Mouse (Mus musculus) heart, postnatal 14 days (tissue): Measurements from ENCODE around the gene Olfr148. TPM values are rescaled to one million over a fixed set of nuclear protein-coding genes. Genes with fewer than 3 reads are reported as not detected.

Experiments
- DNase-seq, 2 experiments: peaks; one replicate each; pipeline ENCODE4 v3.0.0; 2021 to 2022
- intact Hi-C: fragments of 180-260 bp; cut with DNase I; formaldehyde crosslinking; loops from one replicate; pipeline ENCODE4 v1.15.1; 2025
- long read RNA-seq, 2 experiments: library from polyadenylated mRNA; stranded (forward); transcript quantifications; one replicate each; pipeline ENCODE4 v2.0.0; 2021
- total RNA-seq, 2 experiments: library from RNA; stranded (reverse); gene quantifications; 2 replicates each; pipeline ENCODE4 v1.2.3; 2021

The Olfr148 gene
- total RNA-seq = not detected
- long read RNA-seq, experiment 1 = 0 reads
- long read RNA-seq, experiment 2 = 0 reads

DNA sequence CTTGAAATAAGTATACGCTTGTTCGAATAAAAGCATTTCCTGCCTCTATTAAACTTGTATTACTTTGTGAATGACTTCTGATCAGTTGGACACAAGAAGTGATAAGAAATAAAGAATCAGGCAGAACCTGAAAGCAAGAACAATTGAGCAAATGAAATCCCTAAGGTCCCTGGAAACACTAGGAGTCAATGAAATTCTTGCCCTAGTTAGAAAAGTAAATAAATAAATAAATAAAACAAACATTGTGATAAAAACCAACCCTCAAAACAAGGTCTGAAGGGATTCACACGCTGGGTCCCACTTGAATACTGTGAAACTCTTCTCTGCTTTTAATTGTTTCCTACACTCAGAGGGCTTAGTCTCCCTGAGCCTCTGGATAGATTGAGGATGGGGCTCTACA is at the start of gene Olfr148:
Olfr148 (plus strand) TSS at position 301 of the 400 bp plus-strand sequence.
- intact Hi-C loops = no loop called here
- DNase-seq = no peak

DNA sequence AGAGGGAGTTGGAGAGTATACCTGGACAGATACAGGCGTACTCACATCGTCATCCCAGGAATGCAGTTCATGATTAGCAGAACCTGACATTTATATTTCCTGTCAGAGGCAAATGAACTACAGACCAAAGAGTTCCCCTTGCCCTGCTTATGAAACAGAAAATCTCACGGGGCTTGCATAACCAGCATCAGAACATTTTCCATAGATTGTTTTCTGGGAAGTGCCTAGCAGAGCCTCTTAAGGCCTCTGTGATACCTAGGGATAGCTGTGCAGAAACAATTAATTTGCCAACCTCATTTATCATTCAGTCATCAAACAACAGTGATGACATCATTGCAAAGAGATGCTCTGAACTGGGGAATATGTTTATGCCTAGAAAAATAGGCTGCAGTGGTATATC is 35.0 kb upstream of the Olfr148 start, which contains the start of gene Olfr959:
Olfr959 (minus strand) TSS at position 101 of the 400 bp plus-strand sequence.
- no peak for DNase-seq
- intact Hi-C loops = no loop called here

DNA sequence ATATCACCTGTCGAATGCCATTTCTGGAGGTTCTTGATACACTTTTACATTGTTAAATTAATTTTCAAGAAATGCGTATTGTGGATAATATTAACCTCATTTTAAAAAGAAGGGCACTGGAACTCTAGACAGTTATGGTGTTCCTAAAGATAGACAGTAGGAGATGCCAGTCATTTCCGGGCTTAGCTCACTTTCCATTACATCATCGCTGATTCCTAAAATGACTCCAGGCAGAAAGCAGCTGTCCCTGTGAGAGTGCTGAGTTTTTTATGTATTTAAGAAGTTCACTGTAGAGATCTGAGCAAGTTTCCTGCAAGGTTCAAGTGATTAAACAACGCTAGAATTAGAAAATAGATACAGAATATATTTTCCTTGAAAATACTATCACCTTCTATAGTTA is 33.4 kb upstream of the Olfr148 start:
- intact Hi-C loops = no loop called here
- DNase-seq = peak in 1 of 2 experiments; percentile 3

DNA sequence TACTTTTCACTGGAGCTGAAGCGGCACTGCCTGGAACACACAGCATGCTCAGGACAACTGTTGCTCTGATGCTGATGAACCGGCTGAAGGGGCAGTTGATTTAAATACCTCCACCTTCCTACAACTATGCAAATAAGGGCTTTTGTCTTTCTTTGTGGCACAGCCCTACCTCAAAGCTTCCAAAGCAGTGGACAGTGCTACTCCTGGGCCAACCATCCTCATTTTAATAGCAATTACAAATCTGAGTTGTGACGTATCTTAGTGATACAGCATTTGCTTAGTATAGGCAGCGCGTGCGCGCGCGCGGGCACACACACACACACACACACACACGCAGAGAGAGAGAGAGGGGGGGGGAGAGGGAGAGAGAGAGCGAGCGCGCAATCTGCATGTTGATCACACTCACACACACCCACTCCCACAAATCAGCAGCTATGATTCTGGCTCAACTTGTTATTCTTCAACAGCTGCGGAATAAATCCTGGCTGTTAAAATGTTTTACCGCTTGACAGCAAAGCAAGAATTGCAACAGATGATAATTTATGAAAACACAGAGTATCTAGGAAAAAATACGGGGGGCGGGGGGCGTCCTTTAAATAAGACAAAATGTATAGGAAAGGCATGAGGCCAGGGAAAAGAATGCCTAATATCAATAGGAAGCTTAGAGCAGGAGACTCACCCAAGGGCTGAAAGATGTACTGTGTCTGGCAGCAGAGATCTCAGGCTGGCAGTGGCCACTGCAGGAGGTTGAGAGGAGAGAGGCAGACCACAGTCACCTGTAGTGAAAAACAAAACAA is 7.7 kb upstream of the Olfr148 start:
- intact Hi-C loops = no loop called here
- no peak for DNase-seq

DNA sequence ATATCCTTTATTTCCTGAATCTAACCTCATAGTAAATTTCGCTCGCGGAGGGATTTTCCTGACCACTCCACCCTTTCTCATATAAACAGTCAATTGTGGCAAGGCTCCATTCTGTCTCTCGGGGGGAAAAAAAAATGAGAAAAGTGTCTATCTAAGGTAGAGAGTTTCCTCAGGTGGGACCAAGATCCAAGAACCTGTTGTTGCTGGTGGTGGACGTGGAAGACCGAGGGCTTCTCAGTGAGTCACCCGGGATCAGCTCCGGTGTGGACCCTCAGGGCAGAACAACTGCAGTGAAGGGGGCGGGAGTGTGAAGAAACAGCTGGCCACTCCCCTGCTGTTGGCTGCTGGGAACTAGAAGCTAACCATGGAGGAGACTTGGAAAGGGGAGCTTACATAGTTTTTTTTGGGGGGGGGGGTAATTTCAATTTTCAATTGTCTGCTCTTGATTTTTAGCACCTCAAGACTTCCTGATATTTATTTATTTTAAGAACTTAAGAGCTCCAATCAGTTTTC is 7.1 kb upstream of the Olfr148 start:
- intact Hi-C loops = no loop called here
- DNase-seq = peak in 1 of 2 experiments; percentile 18

DNA sequence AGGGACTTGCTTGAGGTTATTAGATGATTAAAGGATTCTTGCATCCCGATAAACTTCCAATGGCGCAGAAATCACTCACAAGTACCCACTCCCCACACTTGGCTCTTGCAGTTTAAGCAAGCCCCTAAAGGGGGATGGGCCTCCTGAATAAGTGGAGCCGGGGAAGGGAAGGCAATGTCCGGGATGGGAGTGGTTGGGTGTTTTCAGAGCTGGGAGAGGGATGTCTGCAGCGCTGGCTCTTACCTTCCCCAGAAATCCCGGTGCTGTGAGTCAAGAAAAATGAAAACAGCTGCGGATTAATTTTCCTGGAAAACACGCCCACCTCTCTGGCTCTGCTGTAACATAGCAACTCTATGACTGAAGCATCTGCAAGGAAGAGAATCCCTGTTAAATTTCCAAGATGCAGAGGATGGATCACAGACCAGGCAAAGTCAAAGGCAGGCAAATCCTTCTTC is 6.4 kb upstream of the Olfr148 start, which contains the start of gene AW551984:
AW551984 (minus strand) TSS at position 405 of the 455 bp plus-strand sequence.
- DNase-seq = peak in 1 of 2 experiments; percentile 4
- intact Hi-C loops = no loop called here

DNA sequence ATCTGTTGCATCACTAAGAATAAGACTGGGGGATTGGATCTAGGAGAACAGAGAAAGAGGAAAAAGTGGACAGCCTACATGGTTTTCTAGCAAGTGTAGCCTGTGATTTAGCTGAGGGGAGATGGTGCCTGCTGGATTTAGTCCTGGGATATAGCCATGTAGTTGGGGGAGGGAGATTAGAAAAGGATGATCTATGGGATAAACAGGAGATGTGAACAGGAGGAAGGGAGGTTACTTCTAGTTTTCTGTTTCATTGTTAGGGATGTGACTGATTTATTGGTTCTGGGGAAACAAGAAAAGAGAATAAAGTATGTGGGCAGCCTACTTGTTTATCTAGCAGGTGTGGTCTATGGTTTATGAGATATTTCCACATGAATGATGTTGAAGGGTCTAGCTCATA is 2.0 kb upstream of the Olfr148 start:
- DNase-seq = no peak

DNA sequence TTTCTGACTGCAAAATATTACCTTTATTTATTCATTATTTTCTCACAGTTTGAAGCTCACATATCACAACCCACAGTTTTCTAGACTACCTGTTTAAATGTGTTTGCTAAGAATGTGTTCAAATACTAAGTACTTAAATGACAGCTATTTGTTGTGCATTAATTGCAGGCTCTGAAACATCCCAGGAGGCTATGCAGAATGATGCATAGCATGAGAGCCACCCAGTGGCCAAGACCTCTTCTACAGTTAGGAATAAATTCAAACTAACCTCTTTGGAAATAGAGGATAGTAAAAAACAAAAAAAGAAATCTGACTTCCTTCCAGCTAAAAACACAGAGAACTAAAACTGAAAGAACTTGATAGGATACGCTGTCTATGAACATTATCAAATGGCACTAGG is 1.5 kb downstream of the Olfr148 start:
- peak in 1 of 2 experiments; percentile 27 for DNase-seq
- intact Hi-C loops = loop anchor here (2.0 kb wide), 1 partner anchor 103 kb away; no protein-coding TSS in a partner anchor

More for the DNA sequence above, 2.0 kb upstream of the Olfr148 start:
- intact Hi-C loops = no loop called here

DNA sequence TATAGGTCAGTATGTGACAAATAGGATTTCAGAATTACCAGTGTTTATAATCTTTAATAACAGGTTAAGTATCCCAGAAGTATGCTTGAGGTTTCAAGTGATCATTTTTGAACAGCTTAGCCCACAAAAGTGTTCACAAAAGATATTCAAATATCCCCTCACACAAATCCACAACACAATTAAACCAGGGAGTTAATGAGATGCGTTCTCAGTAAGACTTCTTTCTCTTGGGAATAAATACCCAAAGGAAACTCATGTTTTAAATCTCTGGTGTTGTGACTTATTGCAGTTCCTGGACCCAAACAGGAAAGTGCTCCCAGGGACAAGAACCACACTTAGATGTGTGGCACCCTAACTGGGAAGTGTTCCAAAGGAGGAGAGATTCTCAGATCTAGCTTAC is 10.6 kb downstream of the Olfr148 start, which contains the start of gene Olfr960:
Olfr960 (plus strand) TSS at position 301 of the 400 bp plus-strand sequence.
- no peak for DNase-seq
- intact Hi-C loops = no loop called here

DNA sequence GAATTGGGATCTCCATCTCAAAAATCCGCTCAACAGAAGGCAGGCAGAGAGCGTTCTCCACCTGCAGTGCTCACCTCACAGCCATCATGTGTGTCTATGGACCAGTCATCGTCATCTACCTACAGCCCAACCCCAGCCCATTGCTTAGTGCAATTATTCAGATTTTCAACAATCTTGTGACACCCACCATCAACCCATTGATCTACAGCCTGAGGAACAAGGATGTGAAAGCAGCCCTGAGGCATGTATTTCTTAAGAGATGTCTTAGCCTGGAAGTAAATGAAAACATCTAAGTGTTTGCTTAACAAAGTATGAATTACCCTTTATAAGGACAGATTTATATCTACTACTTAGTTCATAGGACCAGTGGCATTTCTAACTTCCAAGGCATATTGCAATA is 13.3 kb downstream of the Olfr148 start:
- intact Hi-C loops = no loop called here
- DNase-seq = no peak

DNA sequence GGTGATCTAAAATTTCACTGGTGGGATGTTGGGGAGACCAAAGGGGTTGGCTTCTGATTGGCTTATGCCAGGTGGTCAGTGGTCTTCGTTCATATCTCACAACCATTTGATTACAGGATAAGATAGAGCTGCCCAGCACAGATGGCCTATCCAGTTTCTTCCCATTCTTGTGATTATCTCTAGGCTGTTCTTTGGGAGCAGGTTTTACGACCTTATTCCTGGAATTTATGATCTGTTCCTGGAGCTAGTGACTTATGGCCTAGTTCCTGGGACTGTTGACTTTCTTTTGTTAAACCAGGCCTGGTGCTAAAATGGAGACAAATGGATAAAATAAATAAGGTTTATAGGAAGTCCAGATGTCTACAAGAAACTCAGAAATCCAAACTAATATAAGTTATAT is 14.3 kb downstream of the Olfr148 start:
- no peak for DNase-seq
- intact Hi-C loops = no loop called here

DNA sequence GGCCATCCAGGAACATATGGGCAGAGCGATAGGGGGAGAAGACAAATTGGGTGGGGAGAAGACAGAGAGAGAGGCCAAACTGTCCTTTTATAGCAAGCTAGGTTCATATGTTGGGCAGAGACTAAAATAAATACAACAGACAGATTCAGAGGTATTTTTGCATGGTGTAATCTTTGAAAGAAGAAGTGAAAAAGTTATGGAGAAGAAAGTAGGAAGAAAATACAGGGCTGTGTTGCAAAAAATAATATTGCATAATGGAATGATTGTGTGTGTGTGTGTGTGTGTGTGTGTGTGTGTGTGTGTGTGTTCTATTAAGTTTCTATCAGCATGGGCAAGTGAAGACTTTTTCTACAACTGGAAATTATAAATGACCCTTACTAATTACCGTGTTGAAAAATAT is 18.6 kb downstream of the Olfr148 start:
- intact Hi-C loops = no loop called here
- no peak for DNase-seq

DNA sequence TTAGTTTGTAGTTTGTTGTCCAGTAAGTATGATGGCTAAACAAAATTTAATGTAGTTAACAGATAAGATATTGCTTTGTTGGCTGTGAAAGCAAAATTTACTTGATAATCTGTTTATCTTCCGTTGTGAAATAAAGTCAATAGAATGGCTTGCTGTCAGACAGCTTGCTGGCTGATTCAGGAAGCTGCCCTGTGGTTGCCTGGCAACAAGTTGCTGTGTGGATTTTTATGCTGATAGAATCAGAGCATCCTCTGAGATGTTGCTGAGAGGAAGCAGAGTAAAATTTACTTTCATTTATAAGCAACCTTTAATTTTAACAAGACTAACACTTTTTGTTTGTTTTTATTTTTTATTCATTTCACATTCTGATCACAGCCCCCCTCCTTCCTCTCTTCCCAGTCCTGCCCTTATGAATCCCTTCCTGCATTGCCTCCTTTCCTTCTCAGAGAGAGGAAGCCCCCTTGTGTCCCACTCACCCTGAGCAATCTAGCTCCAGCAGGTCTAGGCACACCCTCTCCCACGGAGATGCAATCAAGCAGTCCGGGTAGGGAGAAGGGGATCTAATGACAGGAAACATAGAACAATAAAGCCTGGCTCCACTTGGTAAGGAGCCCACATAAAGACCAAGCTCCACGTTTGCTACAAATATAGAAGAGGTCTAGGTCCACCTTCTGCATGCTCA is 23.6 kb downstream of the Olfr148 start:
- intact Hi-C loops = no loop called here
- DNase-seq = no peak

DNA sequence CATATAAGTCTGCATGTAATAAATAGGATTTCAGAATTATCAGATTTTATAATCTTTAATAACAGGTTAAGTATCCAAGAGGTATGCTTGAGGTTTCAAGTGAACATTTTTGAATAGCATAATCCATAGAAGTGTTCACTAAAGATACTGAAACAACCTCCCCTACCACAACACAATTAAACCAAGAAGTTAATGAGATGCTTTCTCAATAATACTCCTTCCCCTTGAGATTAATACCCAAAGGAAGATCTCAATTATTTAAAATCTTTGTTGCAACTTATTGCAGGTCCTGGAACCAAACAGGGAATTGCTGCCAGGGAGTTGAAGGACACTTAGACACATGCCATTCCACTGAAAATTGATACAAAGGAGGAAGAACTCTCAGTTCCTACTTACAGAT is 34.3 kb downstream of the Olfr148 start, which contains the start of gene Olfr961:
Olfr961 (plus strand) TSS at position 301 of the 400 bp plus-strand sequence.
- intact Hi-C loops = no loop called here
- DNase-seq = no peak

DNA sequence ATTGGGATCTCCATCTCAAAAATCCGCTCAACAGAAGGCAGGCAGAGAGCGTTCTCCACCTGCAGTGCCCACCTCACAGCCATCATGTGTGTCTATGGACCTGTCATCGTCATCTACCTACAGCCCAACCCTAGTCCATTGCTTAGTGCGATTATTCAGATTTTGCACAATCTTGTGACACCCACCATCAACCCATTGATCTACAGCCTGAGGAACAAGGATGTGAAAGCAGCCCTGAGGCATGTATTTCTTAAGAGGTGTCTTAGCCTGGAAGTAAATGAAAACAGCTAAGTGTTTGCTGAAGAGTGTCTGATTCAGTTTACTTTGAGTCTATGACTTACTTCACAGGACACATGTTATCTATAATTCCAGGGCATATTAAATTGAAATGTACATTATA is 36.9 kb downstream of the Olfr148 start:
- DNase-seq = no peak
- intact Hi-C loops = no loop called here

DNA sequence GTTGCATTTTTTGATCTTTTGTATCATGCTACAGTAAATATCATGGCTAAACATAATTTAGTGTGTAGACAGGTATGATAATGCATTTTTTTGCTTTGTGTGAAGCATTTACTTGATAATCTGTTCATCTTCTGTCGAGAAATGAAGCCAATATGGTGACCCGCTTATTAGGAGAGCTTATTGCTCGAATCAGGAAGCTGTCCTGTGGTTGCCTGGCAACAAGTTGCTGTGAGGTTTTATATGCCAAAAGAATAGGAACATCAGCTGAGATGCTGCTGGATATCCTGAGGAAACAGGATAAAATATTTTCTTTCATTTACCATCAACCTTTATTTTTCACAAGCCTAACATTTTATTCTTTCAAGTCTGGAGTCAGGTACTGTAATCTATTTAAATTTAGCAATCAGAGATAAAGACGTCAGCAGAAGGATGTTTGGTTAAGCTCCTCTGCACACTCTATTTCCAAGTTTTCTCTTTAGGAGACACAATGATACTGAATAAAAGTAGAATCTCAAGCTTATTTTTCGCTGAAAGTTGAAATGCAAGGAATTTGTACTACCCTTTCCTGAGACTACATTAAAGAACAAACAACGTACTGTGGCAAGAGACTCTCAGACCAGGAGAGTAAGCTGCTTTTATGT is 44.4 kb downstream of the Olfr148 start:
- DNase-seq = no peak
- intact Hi-C loops = no loop called here
